Mouse (Mus musculus): ENCODE data around the gene Atp9a. TPM values are rescaled to one million over a fixed set of nuclear protein-coding genes. Genes with fewer than 3 reads are reported as not detected.

Gene Atp9a
- polyA plus RNA-seq (2012; rRNA removed; ENCODE audit: low replicate concordance): 103 and 218 TPM in 2 replicates

GRCm38 (mm10) chr2:168742059-168742627 is at the start of gene Atp9a:
TSS of gene Atp9a (minus strand) at chr2:168742409.

DNA sequence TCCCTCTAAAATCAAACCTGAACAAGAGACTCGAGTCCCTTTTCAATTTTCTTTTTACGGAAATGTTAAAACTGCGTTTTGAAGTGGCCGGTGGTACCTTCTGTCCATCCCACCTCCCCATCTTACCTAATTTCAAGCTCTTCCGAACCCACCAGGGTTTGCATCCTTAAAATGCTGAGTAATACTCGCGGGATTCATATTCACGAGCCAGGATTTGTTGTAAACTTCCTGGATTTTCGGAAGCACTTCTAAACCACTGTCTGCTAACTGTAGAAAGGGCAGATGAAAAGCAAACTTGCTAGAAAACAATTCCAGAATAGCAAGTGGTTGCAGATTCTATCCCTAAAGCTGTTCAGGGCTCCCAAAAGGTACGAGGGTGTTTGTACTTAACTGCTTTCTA is 25.4 kb upstream of the Atp9a start, which contains the start of gene Sall4:
TSS of gene Sall4 (minus strand) at position 362 of the 400 bp plus-strand sequence.

DNA sequence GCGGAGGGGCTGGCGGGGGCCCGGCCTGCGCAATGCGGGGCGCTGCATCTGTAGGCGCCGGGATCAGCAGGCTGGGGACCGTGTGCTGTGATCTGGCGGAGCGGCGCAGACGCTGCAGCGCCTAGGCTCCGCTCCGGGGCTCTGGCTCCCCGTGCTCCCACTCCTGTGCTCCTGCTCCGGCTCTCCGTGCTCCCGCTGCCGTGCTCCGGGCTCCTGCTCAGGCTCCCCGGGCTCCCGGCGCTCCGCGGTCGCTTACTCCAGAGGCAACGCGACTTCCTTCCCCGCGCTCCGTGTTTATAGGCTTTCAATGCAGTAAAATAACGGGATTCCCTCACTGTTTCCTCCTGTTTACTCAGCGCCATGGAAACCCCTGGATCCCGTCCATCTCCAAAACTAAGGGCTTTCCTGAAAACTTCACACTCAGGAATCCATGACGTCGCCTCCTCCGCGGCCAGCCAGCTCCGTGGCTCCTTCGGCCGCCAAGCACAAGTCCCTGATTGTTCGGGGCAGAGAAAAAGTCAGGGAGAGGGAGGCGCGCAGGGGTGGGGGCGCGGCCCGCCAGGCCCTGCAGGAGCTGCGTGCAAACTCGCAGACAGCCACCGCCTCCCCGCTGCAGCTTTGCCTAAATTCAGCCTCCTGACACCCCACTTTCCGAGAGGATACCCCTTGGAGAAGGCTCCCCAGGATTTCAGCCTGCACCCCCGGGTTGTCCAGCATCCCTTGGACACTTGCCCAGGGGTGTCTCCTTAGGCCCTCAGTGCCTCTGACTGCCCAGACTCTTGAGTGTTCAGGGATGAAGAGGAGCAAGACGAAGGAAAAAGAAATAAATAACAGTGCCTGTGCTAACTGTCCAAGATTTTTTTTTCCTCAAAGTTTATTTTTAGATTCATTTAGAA is 140.5 kb downstream of the Atp9a start, which contains the start of gene Nfatc2:
TSS of gene Nfatc2 (minus strand) at position 167 of the 896 bp plus-strand sequence.

Other genes with a start within 250 kb of the Atp9a start
- 2.4 and 6.9 TPM in 2 replicates for gene Nfatc2, start 140.8 kb downstream of the Atp9a start, polyA plus RNA-seq (2012; rRNA removed; ENCODE audit: low replicate concordance)
- gene Sall4, start 25.5 kb upstream of the Atp9a start, polyA plus RNA-seq (2012; rRNA removed; ENCODE audit: low replicate concordance): not detected in 2 replicates
- gene Zfp64, start 213.2 kb upstream of the Atp9a start, polyA plus RNA-seq (2012; rRNA removed; ENCODE audit: low replicate concordance): 20.3 and 27.7 TPM in 2 replicates

Measured in subcutaneous adipose tissue, adult 2 months (tissue).